ENCODE assay signal across 8 mouse cellular contexts in the genomic region with DNA sequence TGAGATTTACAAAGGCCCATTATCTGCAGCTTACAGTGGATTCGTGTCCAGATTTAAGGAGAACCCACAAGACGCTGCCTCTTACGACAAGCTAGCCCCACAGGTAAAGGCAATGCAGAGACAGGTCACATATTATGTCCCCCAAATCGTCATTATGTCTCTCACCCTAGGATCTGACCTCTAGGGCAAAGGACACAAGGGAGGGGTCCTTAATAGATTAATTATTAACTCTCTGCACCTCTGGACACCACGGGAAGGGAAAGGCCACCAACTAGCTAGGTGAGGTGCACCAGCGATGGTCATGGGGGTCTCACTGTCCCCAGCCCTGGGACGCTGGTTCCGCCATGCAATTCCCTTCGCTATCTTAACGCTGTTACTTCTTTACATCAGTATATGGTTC. TPM values are rescaled to one million over a fixed set of nuclear protein-coding genes. Genes with fewer than 3 reads are reported as not detected.
DNase-seq lines count a peak whose midpoint lies in the region; ATAC-seq and TF ChIP-seq lines count a peak whose summit lies in the region.

Gene Gltpd2, plus strand, starts transcription at position 274 of the 400 bp plus-strand sequence.

- H3K9me3 ChIP-seq in E14TG2a.4 (ENCODE audit: low read length) = no peaks in the 10 kb centered on the region
- H3K9me3 ChIP-seq in heart, postnatal 0 days (replicated peaks; ENCODE audit: control insufficient read depth, low read length) = no peaks in the 10 kb centered on the region
- no peaks in the 10 kb centered on the region for H3K9me3 ChIP-seq in liver, embryonic 15.5 days (replicated peaks)

- H3K4me1 ChIP-seq in E14TG2a.4 (replicated peaks; ENCODE audit: low read depth, low read length) = peaks cover 38% of the 10 kb centered on the region
- H3K4me1 ChIP-seq in heart, postnatal 0 days (ENCODE audit: control insufficient read depth, insufficient read depth) = no peaks in the 10 kb centered on the region
- peaks cover 24% of the 10 kb centered on the region for H3K4me1 ChIP-seq in liver, embryonic 15.5 days (replicated peaks)

- peak; percentile 84 for DNase-seq in heart, adult 11 months
- DNase-seq in heart, adult 8-10 months (ENCODE audit: low spot score) = no peak
- no peak for DNase-seq in heart, postnatal 0 days (ENCODE audit: low spot score)
- no peak for DNase-seq in cerebellum, adult 11 months
- no peak for DNase-seq in cerebellum, postnatal 25 days

- no peak for TF ChIP-seq EP300 in heart, postnatal 0 days (IDR thresholded peaks at IDR 0.05; ENCODE audit: low read depth)

- peaks cover 30% of the 10 kb centered on the region for H3K27me3 ChIP-seq in E14TG2a.4 (ENCODE audit: insufficient read depth, low read length)
- H3K27me3 ChIP-seq in heart, postnatal 0 days (ENCODE audit: control insufficient read depth, insufficient read depth, low read length) = no peaks in the 10 kb centered on the region
- H3K27me3 ChIP-seq in liver, embryonic 15.5 days = peaks cover 14% of the 10 kb centered on the region

- peak within 1 kb of the TSS; percentile 78 for H3K4me3 ChIP-seq in E14TG2a.4 (replicated peaks; ENCODE audit: low read length)
- H3K4me3 ChIP-seq in heart, postnatal 0 days (ENCODE audit: low read depth, low read length) = peak within 1 kb of the TSS; percentile 31
- H3K4me3 ChIP-seq in liver, embryonic 15.5 days (replicated peaks) = peak within 1 kb of the TSS; percentile 42

- peak within 1 kb of the TSS; percentile 61 for H3K9ac ChIP-seq in heart, postnatal 0 days (replicated peaks; ENCODE audit: low read depth, low read length)
- H3K9ac ChIP-seq in liver, embryonic 15.5 days = peak within 1 kb of the TSS; percentile 15; the same call in 1 of the 2 replicates

- ATAC-seq in heart, postnatal 0 days (ENCODE audit: insufficient read depth, low read depth) = no peak
- peak; percentile 35 for ATAC-seq in liver, embryonic 15.5 days (ENCODE audit: insufficient read depth)
- ATAC-seq in megakaryocyte progenitor cell, adult 5-6 weeks (replicated peaks; ENCODE audit: poor library complexity) = no peak

- WGBS in heart, postnatal 0 days = 91% methylated on average over 10 of the region's 10 CpGs
- WGBS in liver, embryonic 15.5 days (ENCODE audit: insufficient replicate concordance) = 58% methylated on average over 10 of the region's 10 CpGs

- TF ChIP-seq CTCF in E14TG2a.4 (conservative IDR thresholded peaks at IDR 0.05; ENCODE audit: low read length) = no peak
- no peak for TF ChIP-seq CTCF in heart, postnatal 0 days (IDR thresholded peaks at IDR 0.05; ENCODE audit: low read depth)

- peak within 1 kb of the TSS; percentile 51 for H3K4me2 ChIP-seq in heart, postnatal 0 days (ENCODE audit: low read depth, low read length)
- peak within 1 kb of the TSS; percentile 57 for H3K4me2 ChIP-seq in liver, embryonic 15.5 days

- H3K36me3 ChIP-seq in E14TG2a.4 (ENCODE audit: insufficient read depth, low read length) = no peaks in the 10 kb centered on the region
- no peaks in the 10 kb centered on the region for H3K36me3 ChIP-seq in heart, postnatal 0 days (replicated peaks; ENCODE audit: control insufficient read depth, insufficient read depth, low read length)
- H3K36me3 ChIP-seq in liver, embryonic 15.5 days (replicated peaks) = no peaks in the 10 kb centered on the region

- peak within 1 kb of the TSS; percentile 70 for H3K27ac ChIP-seq in heart, postnatal 0 days (ENCODE audit: low read depth)
- peak within 1 kb of the TSS; percentile 20 for H3K27ac ChIP-seq in liver, embryonic 15.5 days (replicated peaks)

RNA-seq across cellular contexts. Expression of gene Gltpd2, which starts in this region (rescaled TPM):
- not detected for total RNA-seq in heart, adult 8-10 months (2022)
- total RNA-seq in heart, postnatal 0 days (2014; rRNA removed; ENCODE audit: low replicate concordance) = not detected in 2 replicates
- 0.34 TPM in 1 of 2 replicates, not detected in the other for polyA plus RNA-seq in heart, postnatal 0 days (2015; fragmentation: Nextera tagmentation; extraction: Ambion mirVana)
- polyA plus RNA-seq in liver, embryonic 15.5 days (2015; fragmentation: Nextera tagmentation; extraction: Ambion mirVana) = 31.9 and 36.3 TPM in 2 replicates
- total RNA-seq in megakaryocyte progenitor cell, adult 5-6 weeks (2015) = not detected in 2 replicates
- not detected in 2 replicates for total RNA-seq in megakaryocyte progenitor cell, adult 5-6 weeks (2017)

Comparison
In these comparisons a context has a peak if more than half of its experiments do, and no peak if none do; other contexts are left out.
1. RNA of gene Gltpd2 (polyA plus RNA-seq): 31.9 to 36.3 TPM in liver, embryonic 15.5 days; 0.34 TPM in heart, postnatal 0 days; every median in the first group is over 10 times any median in the second.
2. Peak in every context shown above with its lines, with median percentiles within 50 percentile points of each other: H3K4me3 ChIP-seq.